Mouse (Mus musculus): ENCODE data around the gene Rbfox1. TPM values are rescaled to one million over a fixed set of nuclear protein-coding genes. Genes with fewer than 3 reads are reported as not detected.

The Rbfox1 gene
- total RNA-seq, 2 experiments from 2014 or later: not detected

GRCm38 (mm10) chr16:6084701-6085365 is 199.7 kb downstream of the Rbfox1 start:
- no peak for ATAC-seq (replicated peaks; ENCODE audit: low FRiP score, low TSS enrichment, poor library complexity, severe bottlenecking)

GRCm38 (mm10) chr16:6086200-6086599 is 201.0 kb downstream of the Rbfox1 start:
- ATAC-seq (replicated peaks; ENCODE audit: low FRiP score, low TSS enrichment, poor library complexity, severe bottlenecking): no peak

- no peak for ATAC-seq (replicated peaks; ENCODE audit: low FRiP score, low TSS enrichment, poor library complexity, severe bottlenecking)
Measured at GRCm38 (mm10) chr16:6091326-6092123, 206.4 kb downstream of the Rbfox1 start.

GRCm38 (mm10) chr16:6095604-6096372 is 210.6 kb downstream of the Rbfox1 start:
- ATAC-seq (replicated peaks; ENCODE audit: low FRiP score, low TSS enrichment, poor library complexity, severe bottlenecking): peak; percentile 99

- ATAC-seq (replicated peaks; ENCODE audit: low FRiP score, low TSS enrichment, poor library complexity, severe bottlenecking): no peak
Measured at GRCm38 (mm10) chr16:6097244-6098040, 212.3 kb downstream of the Rbfox1 start.

DNA sequence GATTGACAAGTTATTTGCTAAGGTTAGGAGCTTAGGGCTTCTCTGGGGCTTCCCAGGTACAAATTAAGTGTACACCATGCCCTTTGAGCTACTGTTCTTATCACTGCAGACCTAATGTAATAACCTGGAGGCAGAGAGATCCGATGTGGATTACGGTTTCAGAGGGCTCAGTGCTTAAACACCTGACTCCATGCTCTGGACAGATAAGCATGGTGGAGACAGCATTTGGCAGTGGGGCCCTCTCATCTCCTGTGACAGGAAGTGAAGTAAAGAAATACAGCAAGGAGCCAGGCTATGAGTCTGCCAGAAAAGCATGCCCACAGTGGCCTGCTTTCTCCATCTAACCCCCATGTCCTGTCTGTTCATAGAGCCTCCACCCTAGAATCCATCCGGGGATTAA is 213.0 kb downstream of the Rbfox1 start:
- no peak for ATAC-seq (replicated peaks; ENCODE audit: low FRiP score, low TSS enrichment, poor library complexity, severe bottlenecking)

- no peak for ATAC-seq (replicated peaks; ENCODE audit: low FRiP score, low TSS enrichment, poor library complexity, severe bottlenecking)
Measured at GRCm38 (mm10) chr16:6099598-6099997, 214.4 kb downstream of the Rbfox1 start.

DNA sequence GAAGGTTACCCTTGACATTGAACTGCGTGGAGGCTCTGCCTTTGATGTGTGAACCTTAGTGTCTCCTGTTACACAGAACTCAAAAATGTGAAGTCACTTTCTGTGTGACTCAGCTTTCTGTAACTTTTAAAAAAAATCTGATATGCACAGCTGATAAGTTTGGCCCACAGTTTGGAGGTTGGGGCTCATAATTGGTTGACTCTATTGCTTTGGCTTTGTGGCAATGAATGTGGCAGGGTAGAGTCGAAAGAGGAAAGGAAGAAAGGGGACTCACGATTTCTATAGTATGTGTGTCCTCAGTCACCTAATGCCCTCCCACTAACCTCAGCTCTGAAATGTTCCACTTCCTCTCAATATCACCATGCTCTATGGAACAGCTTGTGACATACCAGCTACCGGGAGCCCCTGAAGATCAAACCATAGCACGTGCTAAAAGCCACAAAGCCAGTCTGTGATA is 215.3 kb downstream of the Rbfox1 start:
- no peak for ATAC-seq (replicated peaks; ENCODE audit: low FRiP score, low TSS enrichment, poor library complexity, severe bottlenecking)

DNA sequence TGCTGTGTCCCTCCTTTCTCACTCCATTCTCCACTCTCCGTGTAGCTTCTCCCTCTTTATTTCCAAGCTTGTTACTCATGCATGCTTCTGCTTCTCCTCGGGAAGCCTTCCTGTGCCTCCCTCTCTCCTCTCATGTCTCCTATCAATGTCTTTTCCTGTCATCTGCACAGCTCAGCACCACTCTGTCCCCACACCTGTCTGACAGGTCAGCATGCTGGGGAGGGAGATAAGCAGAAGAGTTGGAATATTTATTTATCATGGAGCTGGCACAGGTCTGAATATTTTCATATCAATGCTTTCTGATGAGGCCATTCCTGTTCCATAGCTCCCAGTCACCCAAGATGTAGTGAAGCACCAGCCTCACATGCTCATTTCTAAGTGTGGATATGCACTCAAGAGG is 218.6 kb downstream of the Rbfox1 start:
- ATAC-seq (replicated peaks; ENCODE audit: low FRiP score, low TSS enrichment, poor library complexity, severe bottlenecking): no peak

GRCm38 (mm10) chr16:6110121-6110520 is 225.0 kb downstream of the Rbfox1 start:
- no peak for ATAC-seq (replicated peaks; ENCODE audit: low FRiP score, low TSS enrichment, poor library complexity, severe bottlenecking)

DNA sequence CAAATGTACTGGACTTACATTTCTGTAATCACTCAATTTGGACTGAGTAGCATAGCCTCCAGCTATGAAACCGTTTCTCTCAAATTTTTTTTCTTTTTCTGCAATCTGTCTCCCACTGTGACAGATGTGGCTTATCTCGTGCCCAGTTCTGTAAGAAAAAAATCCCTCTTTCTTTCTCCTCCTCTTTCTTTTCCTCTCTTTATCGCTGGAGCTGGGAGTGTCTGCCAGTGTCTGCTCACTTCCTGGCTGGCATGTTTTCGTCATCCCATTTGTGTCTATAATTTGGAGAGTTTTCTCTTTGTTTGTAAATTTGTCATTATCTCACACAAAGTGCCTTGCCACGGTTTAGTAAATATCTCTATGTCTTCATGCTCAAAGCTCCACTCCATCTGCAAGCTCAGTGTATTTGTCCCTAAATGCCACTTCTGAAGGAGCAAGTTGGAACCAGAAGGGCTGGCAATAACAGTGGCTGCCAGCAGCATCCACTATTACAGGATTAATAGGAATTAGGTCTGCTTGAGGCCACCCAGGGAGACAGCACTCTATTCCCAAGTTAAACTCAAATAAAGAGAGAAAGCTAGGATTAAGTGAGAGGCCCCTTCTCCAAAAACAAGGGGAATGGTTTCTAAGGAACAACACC is 228.8 kb downstream of the Rbfox1 start:
- no peak for ATAC-seq (replicated peaks; ENCODE audit: low FRiP score, low TSS enrichment, poor library complexity, severe bottlenecking)

DNA sequence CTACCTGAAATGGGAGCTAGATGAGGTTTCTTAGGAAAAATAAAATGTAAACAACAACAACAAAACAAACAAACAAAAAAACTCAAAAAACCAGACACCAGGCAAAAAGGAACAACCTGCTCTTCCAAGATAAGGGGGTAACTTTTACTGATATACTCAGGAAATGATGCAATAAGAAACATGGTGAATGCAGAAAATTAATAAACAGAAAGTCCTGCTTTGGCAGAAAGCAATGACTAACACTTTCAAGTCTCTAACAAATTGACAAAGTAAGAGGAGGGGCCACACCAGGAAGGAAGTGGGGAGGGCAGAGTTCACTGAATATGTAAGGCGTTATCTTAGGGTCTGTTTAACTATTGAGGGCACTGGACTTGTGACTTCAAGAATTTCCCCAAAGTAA is 234.3 kb downstream of the Rbfox1 start:
- no peak for ATAC-seq (replicated peaks; ENCODE audit: low FRiP score, low TSS enrichment, poor library complexity, severe bottlenecking)

DNA sequence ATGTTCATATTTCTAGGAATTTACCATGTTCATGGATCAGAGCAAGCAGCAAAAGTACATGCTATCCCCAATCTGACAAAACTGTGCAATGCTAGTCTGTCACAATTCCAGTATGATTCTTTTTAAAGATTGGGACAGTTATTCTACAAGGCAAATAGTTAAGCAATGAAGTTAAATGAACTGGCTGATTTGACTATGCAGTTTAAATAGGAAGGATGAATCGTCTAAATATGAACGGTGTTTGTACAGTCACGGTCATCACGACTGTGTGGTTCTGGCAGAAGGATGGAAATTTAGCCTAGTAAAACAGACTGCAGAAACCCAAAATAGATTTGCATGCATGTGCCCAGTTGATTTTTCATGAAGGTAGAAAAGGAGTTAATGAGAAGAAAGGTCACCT is 236.1 kb downstream of the Rbfox1 start:
- no peak for ATAC-seq (replicated peaks; ENCODE audit: low FRiP score, low TSS enrichment, poor library complexity, severe bottlenecking)

GRCm38 (mm10) chr16:6122859-6123258 is 237.7 kb downstream of the Rbfox1 start:
- no peak for ATAC-seq (replicated peaks; ENCODE audit: low FRiP score, low TSS enrichment, poor library complexity, severe bottlenecking)

DNA sequence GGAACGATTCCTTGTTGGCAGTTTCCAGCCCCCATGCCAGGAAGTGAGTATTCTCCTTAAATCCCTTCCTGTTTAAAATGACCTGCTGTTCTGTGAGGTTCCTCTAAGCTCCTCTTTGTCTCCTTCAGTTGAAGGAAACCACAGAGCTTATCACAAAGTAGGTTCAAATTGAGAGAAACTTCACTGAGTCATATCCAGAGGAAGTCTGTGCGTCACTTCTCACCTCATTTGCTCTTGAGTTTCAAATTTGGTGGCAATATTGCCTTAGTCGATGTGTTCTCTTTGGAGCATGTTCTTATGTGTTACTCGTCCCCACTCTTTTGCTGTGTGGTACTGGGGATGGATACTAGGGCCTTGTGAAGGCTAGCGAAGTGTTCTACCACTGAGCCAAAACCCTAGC is 243.2 kb downstream of the Rbfox1 start:
- ATAC-seq (replicated peaks; ENCODE audit: low FRiP score, low TSS enrichment, poor library complexity, severe bottlenecking): no peak

DNA sequence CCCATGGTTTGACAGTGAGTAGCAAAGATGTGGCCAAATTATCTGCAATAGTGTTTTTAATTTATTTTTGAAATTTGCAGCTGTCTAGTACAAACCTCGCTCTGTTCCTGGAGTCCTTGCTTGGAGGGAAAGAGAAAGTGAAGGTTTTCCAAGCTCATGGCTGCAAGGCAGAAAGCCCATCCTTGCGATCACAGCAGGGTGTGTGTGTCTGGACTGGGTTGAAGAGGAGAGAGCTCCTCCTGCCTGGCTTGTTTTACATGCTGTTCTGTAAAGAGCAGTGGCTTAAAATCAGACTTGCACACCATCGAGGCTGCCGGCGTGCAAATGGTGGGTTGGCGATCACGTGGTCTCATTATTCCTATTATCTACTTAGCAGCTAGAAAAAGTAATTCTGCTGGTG is 249.9 kb downstream of the Rbfox1 start:
- ATAC-seq (replicated peaks; ENCODE audit: low FRiP score, low TSS enrichment, poor library complexity, severe bottlenecking): no peak

DNA sequence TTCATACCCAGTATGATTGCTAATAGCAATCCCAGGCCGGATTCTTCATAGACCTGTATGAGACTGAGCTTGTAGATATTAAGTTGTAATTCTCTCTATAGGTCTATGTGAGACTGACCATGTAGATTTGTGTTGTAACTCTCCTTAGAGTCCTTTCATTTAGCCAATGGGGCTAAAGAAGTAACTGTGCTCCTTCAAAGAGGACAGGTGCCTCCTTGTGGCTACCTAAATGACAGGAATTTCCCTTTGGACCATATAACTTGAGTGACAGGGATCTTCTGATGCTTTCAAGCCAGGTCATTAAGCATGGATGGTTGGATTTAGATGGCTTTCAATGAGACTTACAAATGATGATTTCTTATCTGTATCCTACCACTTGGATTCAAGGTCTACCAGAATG is 254.3 kb downstream of the Rbfox1 start:
- ATAC-seq (replicated peaks; ENCODE audit: low FRiP score, low TSS enrichment, poor library complexity, severe bottlenecking): no peak

DNA sequence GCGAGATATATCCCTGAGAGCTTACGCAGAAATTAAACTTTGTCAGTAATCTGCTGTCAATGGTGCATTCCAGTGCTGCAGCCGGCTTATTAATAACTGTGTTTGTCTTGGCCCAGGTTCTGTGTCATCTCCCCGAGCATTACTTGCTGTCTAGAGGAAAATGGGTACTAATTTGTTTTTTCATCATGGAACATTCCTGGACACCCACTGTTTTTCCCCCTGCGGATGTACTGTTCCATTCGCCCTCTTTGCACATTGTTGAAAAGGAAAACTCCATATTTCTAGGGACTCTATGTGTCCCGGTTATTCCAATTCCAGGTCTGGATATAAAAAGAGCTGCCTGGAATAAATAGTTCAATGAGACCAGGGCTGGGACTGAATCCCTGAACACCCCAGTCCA is 262.8 kb downstream of the Rbfox1 start:
- no peak for ATAC-seq (replicated peaks; ENCODE audit: low FRiP score, low TSS enrichment, poor library complexity, severe bottlenecking)

DNA sequence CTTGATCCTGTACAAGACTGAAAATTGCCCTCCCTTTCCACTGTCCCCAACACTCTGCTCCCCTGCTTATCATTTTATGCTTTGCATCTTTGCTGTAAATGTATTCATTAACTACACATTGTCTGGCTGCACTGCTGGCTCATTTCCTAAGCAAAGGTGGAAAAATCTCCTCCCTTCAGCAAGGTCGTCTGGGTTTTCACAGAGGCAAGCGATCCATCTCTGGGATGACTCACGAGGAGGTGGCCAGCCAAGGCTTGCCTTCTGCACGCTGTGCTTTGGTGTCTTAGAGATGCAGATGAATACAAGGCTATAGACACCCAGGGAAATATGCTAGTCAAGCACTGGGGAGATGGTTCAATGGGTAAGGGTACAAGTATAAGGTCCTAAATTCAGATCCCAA is 264.2 kb downstream of the Rbfox1 start:
- no peak for ATAC-seq (replicated peaks; ENCODE audit: low FRiP score, low TSS enrichment, poor library complexity, severe bottlenecking)
